19 mouse cellular contexts compared by ENCODE assay signal in the genomic region with DNA sequence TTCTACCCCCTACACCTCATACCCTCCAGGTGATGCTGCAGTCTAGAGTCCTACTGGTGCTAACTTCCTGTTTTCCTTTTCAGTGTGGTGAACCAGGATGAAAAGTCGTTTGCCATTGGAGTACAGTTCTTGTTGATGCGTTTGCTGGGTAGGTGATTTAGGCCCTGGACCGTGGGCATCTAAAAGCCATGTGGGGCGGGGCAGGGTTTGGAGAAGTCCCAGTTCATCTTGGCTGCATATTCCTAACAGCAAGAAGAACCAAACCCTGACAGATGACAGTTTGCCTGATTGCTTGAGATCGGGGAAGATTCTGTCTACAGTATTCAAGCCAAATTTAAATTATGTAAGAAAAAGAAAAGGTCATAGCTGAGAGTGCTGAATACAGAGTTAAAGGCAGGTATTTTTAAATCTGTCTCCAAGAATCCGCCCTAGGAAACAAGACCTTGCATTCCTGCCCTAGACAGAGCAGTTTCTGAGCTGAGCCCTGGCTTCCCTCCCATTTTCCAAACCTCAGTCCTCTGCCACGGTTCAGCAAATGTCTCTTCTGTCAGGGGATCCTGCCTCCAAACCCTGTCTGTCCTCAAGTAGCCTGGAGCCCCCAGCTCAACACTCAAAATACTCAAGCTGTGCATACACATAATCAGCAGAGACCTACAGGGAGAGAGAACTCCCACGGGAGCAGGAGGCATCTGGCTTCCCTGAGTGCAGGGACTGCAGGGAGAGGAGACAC.
"Had no signal": no experiment of that assay in that cellular context is flagged by ENCODE, and none has a peak within 500 bp of the region (broad histone marks: within the 10 kb centered on the region; RNA-seq: fewer than 3 reads in every experiment).

No protein-coding gene starts in this region.

- H3K27me3 ChIP-seq: limb, embryonic 13.5 days; liver, embryonic 15.5 days; lung, embryonic 15.5 days; midbrain, embryonic 13.5 days; neural tube, embryonic 12.5 days had no signal

- ATAC-seq: liver, embryonic 12.5 days; midbrain, embryonic 13.5 days had no signal

- H3K4me2 ChIP-seq: kidney, embryonic 15.5 days; limb, embryonic 13.5 days; liver, embryonic 12.5 days; liver, embryonic 15.5 days; lung, embryonic 15.5 days; midbrain, embryonic 13.5 days; neural tube, embryonic 12.5 days had no signal

- H3K9me3 ChIP-seq: kidney, embryonic 15.5 days; limb, embryonic 10.5 days; limb, embryonic 13.5 days; liver, embryonic 12.5 days; liver, embryonic 15.5 days; lung, embryonic 15.5 days; midbrain, embryonic 10.5 days; midbrain, embryonic 13.5 days; neural tube, embryonic 12.5 days had no signal

- H3K9ac ChIP-seq: kidney, embryonic 15.5 days; limb, embryonic 13.5 days; liver, embryonic 12.5 days; liver, embryonic 15.5 days; lung, embryonic 15.5 days; midbrain, embryonic 13.5 days; neural tube, embryonic 12.5 days had no signal

- H3K4me3 ChIP-seq: kidney, embryonic 15.5 days; limb, embryonic 10.5 days; limb, embryonic 13.5 days; liver, embryonic 12.5 days; liver, embryonic 15.5 days; lung, embryonic 15.5 days; megakaryocyte, embryonic 14.5 days; midbrain, embryonic 10.5 days; midbrain, embryonic 13.5 days; neural tube, embryonic 12.5 days had no signal

- H3K36me3 ChIP-seq: kidney, embryonic 15.5 days; limb, embryonic 10.5 days; limb, embryonic 13.5 days; liver, embryonic 12.5 days; lung, embryonic 15.5 days; midbrain, embryonic 10.5 days; midbrain, embryonic 13.5 days; neural tube, embryonic 12.5 days had no signal

- H3K27ac ChIP-seq: kidney, embryonic 15.5 days; limb, embryonic 10.5 days; limb, embryonic 13.5 days; liver, embryonic 12.5 days; liver, embryonic 15.5 days; lung, embryonic 15.5 days; midbrain, embryonic 10.5 days; midbrain, embryonic 13.5 days; neural tube, embryonic 12.5 days had no signal

- DNase-seq: kidney, adult 8-10 months; kidney, postnatal 10 days; kidney, postnatal 36 days; liver; lung, postnatal 10 days; lung, postnatal 36 days; retina, postnatal 1 day; thymus, adult 18-20 months; thymus, postnatal 36 days had no signal

- H3K4me1 ChIP-seq: limb, embryonic 10.5 days; limb, embryonic 13.5 days; liver, embryonic 12.5 days; liver, embryonic 15.5 days; midbrain, embryonic 10.5 days; midbrain, embryonic 13.5 days; neural tube, embryonic 12.5 days had no signal
